Mouse (Mus musculus) kidney, embryonic 14.5 days (tissue): ENCODE data around the gene Gnl2. TPM values are rescaled to one million over a fixed set of nuclear protein-coding genes. Genes with fewer than 3 reads are reported as not detected.

Experiments
- ATAC-seq: fragments of 200-750 bp; cut with Nextera tagmentation; 2 replicates; pipeline ENCODE4 v1.8.0; 2017; ENCODE audit warnings: moderate number of reproducible peaks, mild to moderate bottlenecking, moderate TSS enrichment, moderate library complexity; ENCODE audit not compliant: low FRiP score, low TSS enrichment
- H3K27ac ChIP-seq: fragments of 300-500 bp; sonication (generic); 2 replicates; pipeline ENCODE4 v1.5.1; 2014; ENCODE audit warnings: low read depth, mild to moderate bottlenecking, low read length, moderate library complexity, mixed read lengths
- H3K27me3 ChIP-seq: fragments of 300-500 bp; sonication (generic); 2 replicates; pipeline ENCODE4 v1.6.1; 2014; ENCODE audit warnings: mild to moderate bottlenecking, low read length; ENCODE audit not compliant: control insufficient read depth, insufficient read depth
- H3K36me3 ChIP-seq: fragments of 300-500 bp; sonication (generic); 2 replicates; pipeline ENCODE4 v1.6.1; 2014; ENCODE audit warnings: low read length, mixed read lengths; ENCODE audit not compliant: control insufficient read depth, insufficient read depth
- H3K4me1 ChIP-seq: fragments of 300-500 bp; sonication (generic); 2 replicates; pipeline ENCODE4 v1.6.1; 2014; ENCODE audit warnings: low read length, mixed read lengths; ENCODE audit not compliant: control insufficient read depth, insufficient read depth
- H3K4me2 ChIP-seq: fragments of 300-500 bp; sonication (generic); replicated peaks from 2 replicates; pipeline ENCODE4 v1.6.1; 2014; ENCODE audit warnings: low read depth, mild to moderate bottlenecking, low read length
- H3K4me3 ChIP-seq: fragments of 300-500 bp; sonication (generic); 2 replicates; pipeline ENCODE4 v1.5.1; 2014; ENCODE audit warnings: mild to moderate bottlenecking, low read length
- H3K9ac ChIP-seq: fragments of 300-500 bp; sonication (generic); 2 replicates; pipeline ENCODE4 v1.6.1; 2014; ENCODE audit warnings: low read depth, mild to moderate bottlenecking, low read length, moderate library complexity
- H3K9me3 ChIP-seq: fragments of 300-500 bp; sonication (generic); 2 replicates; pipeline ENCODE4 v1.6.1; 2016; ENCODE audit warnings: low read length; ENCODE audit not compliant: control insufficient read depth
- WGBS: fragments of 180-500 bp; shearing (Covaris S2); extraction: QIAGEN DNeasy Blood & Tissue Kit; methylation state at CpG from one replicate; pipeline ENCODE4 v1.1.7; 2014; 5-methylcytosine and 5-hydroxymethylcytosine counted together
- polyA plus RNA-seq: library from polyadenylated mRNA; unstranded; fragments of >200 nt; fragmentation: Nextera tagmentation; extraction: Ambion mirVana; gene quantifications from 2 replicates; pipeline ENCODE4 v1.2.1, GENCODE M21; 2014

Gnl2 gene
- polyA plus RNA-seq, 1 experiment from 2014 or later = 95.5 TPM

GRCm38 (mm10) chr4:124983893-124984526 is 32.4 kb upstream of the Gnl2 start:
- H3K36me3 ChIP-seq = no peaks in the 10 kb centered on the region
- no peak overlapping the region for H3K27ac ChIP-seq
- no peak for ATAC-seq
- H3K4me3 ChIP-seq = no peak overlapping the region
- no peaks in the 10 kb centered on the region for H3K9me3 ChIP-seq
- no peak overlapping the region for H3K4me2 ChIP-seq
- no peak overlapping the region for H3K9ac ChIP-seq
- H3K27me3 ChIP-seq = peaks cover 59% of the 10 kb centered on the region
- 13% methylated on average over 9 of the region's 9 CpGs for WGBS
- peaks cover 18% of the 10 kb centered on the region; the same call in 1 of the 2 replicates for H3K4me1 ChIP-seq

- Histone ChIP-seq H3K27ac (peak overlapping the region; percentile 77; the same call in 1 of the 2 replicates), H3K4me1 (peaks cover 23% of the 10 kb centered on the region)
- peak; percentile 44 for ATAC-seq
These were observed 31.3 kb upstream of the Gnl2 start for GRCm38 (mm10) chr4:124984871-124985670.

GRCm38 (mm10) chr4:124985671-124986602 is 30.4 kb upstream of the Gnl2 start, which contains the start of gene Rspo1:
TSS of gene Rspo1 (plus strand) at chr4:124986430.
- H3K4me2 ChIP-seq = peak within 1 kb of the TSS; percentile 63
- H3K9ac ChIP-seq = peak within 1 kb of the TSS; percentile 70
- H3K36me3 ChIP-seq = no peaks in the 10 kb centered on the region
- WGBS = under 1% methylated on average over 40 of the region's 62 CpGs
- peak within 1 kb of the TSS; percentile 52 for H3K4me3 ChIP-seq
- ATAC-seq = no peak
- H3K9me3 ChIP-seq = no peaks in the 10 kb centered on the region
- H3K4me1 ChIP-seq = peaks cover 32% of the 10 kb centered on the region
- peak within 1 kb of the TSS; percentile 77; the same call in 1 of the 2 replicates for H3K27ac ChIP-seq
- peaks cover 70% of the 10 kb centered on the region for H3K27me3 ChIP-seq

More at GRCm38 (mm10) chr4:124984871-124985670, 31.3 kb upstream of the Gnl2 start:
- WGBS = 4% methylated on average over 18 of the region's 18 CpGs
- Histone ChIP-seq H3K9ac (no peak overlapping the region), H3K36me3 (no peaks in the 10 kb centered on the region), H3K4me3 (peak overlapping the region; percentile 52), H3K4me2 (peak overlapping the region; percentile 63), H3K27me3 (peaks cover 64% of the 10 kb centered on the region), H3K9me3 (no peaks in the 10 kb centered on the region)

GRCm38 (mm10) chr4:124986739-124987710 is 29.4 kb upstream of the Gnl2 start:
- Histone ChIP-seq H3K9ac (peak overlapping the region; percentile 70), H3K9me3 (no peaks in the 10 kb centered on the region), H3K27ac (peak overlapping the region; percentile 30; the same call in 1 of the 2 replicates), H3K4me3 (peak overlapping the region; percentile 52), H3K4me1 (peaks cover 34% of the 10 kb centered on the region), H3K4me2 (peak overlapping the region; percentile 63), H3K27me3 (peaks cover 70% of the 10 kb centered on the region), H3K36me3 (no peaks in the 10 kb centered on the region)
- WGBS = 1% methylated on average over 43 of the region's 51 CpGs
- ATAC-seq = no peak

GRCm38 (mm10) chr4:124987711-124988097 is 28.7 kb upstream of the Gnl2 start:
- Histone ChIP-seq H3K4me3 (peak overlapping the region; percentile 52), H3K4me2 (peak overlapping the region; percentile 63), H3K4me1 (peaks cover 34% of the 10 kb centered on the region), H3K9me3 (no peaks in the 10 kb centered on the region), H3K36me3 (no peaks in the 10 kb centered on the region), H3K27me3 (peaks cover 70% of the 10 kb centered on the region), H3K9ac (peak overlapping the region; percentile 31; the same call in 1 of the 2 replicates), H3K27ac (no peak overlapping the region)
- ATAC-seq = no peak
- 5% methylated on average over 10 of the region's 10 CpGs for WGBS

- H3K4me1 ChIP-seq = peaks cover 34% of the 10 kb centered on the region
- 12% methylated on average over 9 of the region's 9 CpGs for WGBS
- H3K4me2 ChIP-seq = peak overlapping the region; percentile 63
- H3K9ac ChIP-seq = 0 out of 2 replicates have a peak overlapping the region, but pooled peaks have one; percentile 18
- peaks cover 64% of the 10 kb centered on the region for H3K27me3 ChIP-seq
- 0 out of 2 replicates have a peak overlapping the region, but pooled peaks have one; percentile 69 for H3K27ac ChIP-seq
- H3K4me3 ChIP-seq = peak overlapping the region; percentile 52
- H3K9me3 ChIP-seq = no peaks in the 10 kb centered on the region
- no peaks in the 10 kb centered on the region for H3K36me3 ChIP-seq
- no peak for ATAC-seq
These were observed 28.0 kb upstream of the Gnl2 start for GRCm38 (mm10) chr4:124988382-124988781.

- peak; percentile 87 for ATAC-seq
- Histone ChIP-seq H3K27me3 (peaks cover 51% of the 10 kb centered on the region), H3K4me3 (0 out of 2 replicates have a peak overlapping the region, but pooled peaks have one; percentile 8), H3K36me3 (no peaks in the 10 kb centered on the region), H3K9ac (no peak overlapping the region), H3K27ac (peak overlapping the region; percentile 67), H3K9me3 (no peaks in the 10 kb centered on the region), H3K4me1 (peaks cover 29% of the 10 kb centered on the region), H3K4me2 (peak overlapping the region; percentile 44)
- under 1% methylated on average over 19 of the region's 20 CpGs for WGBS
These were observed 26.6 kb upstream of the Gnl2 start for GRCm38 (mm10) chr4:124989787-124990253.
